Mouse (Mus musculus) CD4-positive, CD25-positive, alpha-beta regulatory T cell, adult 2 months (primary cell): Measurements from ENCODE around the gene Elmo2.
A peak's percentile ranks its signal among the peaks of the same experiment; 100 is the strongest.

Experiments
- DNase-seq: peaks from one replicate; pipeline ENCODE4 v3.0.0-alpha.2; 2012; ENCODE audit warnings: low read depth, low spot score

Gene Elmo2

DNA sequence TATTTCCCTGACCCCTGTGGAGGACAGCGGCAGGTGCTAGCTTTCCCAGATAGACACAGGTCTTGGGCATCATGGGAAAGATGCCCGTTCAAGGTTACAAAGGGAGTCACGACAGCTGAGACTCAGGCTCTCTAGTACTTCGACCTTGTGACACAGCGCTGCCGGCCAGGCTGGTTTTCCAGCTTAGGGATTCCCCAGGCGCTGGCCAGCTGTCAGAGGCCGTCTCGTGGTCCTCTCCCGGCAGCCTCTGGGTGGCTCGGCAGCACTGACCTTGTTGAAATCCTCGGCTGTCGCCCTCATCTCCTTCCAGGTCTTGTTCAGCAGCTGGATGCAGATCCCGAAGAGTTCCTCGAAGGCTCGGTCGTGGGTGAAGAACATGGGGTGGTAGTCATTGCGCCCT is 29.7 kb downstream of the Elmo2 start:
- DNase-seq, result no peak

- DNase-seq, result no peak
Observed at GRCm38 (mm10) chr2:165288315-165289031, 37.8 kb downstream of the Elmo2 start.

GRCm38 (mm10) chr2:165287202-165287984 is 38.9 kb downstream of the Elmo2 start, which contains the start of gene Slc35c2:
TSS of gene Slc35c2 (minus strand) at chr2:165287869.
- peak; percentile 94 for DNase-seq

DNA sequence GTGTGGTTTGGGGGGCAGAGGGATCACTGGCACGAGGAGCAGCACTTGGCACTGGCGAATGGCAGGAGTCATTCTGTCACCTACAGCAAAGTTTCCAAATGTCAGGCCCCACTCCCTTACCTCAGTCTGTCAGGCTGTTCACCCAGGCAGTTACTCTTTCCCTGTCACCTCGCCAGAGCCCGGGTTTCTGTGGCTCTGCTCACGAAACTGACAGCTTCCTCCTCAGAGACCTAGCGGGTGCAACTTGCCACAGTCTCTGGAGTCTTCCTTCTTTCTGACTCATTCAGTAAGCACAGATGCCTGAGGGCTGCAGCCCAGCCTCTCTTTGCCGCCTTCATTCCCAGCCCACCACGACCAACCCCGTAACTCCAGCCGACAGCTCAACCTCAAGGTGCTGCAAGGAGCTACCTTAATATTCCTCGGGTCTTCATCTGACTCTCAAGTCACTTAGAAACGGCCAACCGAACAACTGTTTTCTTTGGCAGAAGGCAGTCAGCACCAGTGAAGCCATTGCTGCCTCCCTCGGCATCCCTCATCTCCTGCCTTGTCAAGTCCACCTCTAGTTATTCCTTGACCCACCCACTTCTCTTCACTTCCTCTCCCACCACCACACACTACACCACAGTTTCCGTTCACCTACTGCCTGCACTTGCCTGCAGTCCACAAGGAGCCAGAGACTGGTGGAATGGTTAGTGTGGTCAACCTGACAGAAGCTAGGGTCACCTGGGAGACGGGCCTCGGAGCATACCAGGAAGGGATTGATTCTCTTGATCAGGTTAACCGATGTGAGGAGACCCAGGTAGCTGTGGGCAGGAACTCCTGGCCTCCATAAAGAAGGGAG is 39.7 kb downstream of the Elmo2 start:
- DNase-seq, result peak; percentile 49

GRCm38 (mm10) chr2:165285621-165286020 is 40.7 kb downstream of the Elmo2 start:
- DNase-seq, result peak; percentile 64

- no peak for DNase-seq
Observed at GRCm38 (mm10) chr2:165285034-165285433, 41.2 kb downstream of the Elmo2 start.

- DNase-seq, result no peak
Observed at GRCm38 (mm10) chr2:165284377-165284776, 41.9 kb downstream of the Elmo2 start.

DNA sequence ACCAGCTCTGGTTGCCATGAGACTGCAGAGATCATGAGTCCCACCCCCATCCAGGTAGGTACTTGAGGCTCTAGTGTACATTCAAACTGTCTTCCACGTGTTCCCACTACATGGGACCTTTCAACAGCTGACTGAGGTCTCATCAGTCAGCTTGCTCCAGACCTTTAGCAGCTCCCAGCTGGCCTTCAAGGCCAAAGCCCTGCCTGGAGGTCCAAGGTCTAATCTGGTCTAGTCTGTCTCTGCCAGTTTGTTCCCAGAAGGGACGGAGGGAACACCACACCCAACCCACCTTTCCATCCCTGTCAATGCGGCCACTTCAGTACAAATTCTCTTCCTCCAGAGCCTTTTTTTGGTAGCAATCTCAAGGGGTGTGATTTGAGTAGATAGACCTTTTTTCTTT is 42.6 kb downstream of the Elmo2 start:
- DNase-seq, result no peak

- no peak for DNase-seq
Observed at GRCm38 (mm10) chr2:165281779-165282311, 44.4 kb downstream of the Elmo2 start.

DNA sequence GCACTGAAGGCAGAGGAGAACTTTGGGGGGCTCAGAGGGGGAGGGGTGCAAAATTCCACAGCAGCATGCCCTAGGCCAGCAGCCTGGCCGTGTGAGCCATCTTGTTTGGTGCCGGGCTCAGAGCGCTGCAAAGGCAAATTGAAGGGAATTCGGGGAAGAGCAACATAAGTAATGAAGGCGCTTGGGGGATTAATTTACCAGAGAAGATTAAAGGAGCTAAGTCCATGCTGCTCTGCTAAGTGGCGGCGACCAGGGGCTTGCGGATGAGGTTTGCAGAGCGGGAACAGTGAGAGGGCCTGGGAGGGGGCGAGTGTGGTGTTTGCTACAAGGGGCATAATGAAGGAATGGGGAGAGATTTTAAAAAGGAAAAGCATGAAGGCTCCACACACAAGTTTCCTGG is 46.9 kb downstream of the Elmo2 start:
- no peak for DNase-seq

GRCm38 (mm10) chr2:165277188-165277740 is 49.0 kb downstream of the Elmo2 start:
- DNase-seq, result no peak

GRCm38 (mm10) chr2:165275824-165276223 is 50.5 kb downstream of the Elmo2 start:
- DNase-seq, result peak; percentile 54

- no peak for DNase-seq
Observed at GRCm38 (mm10) chr2:165275124-165275640, 51.1 kb downstream of the Elmo2 start.

DNA sequence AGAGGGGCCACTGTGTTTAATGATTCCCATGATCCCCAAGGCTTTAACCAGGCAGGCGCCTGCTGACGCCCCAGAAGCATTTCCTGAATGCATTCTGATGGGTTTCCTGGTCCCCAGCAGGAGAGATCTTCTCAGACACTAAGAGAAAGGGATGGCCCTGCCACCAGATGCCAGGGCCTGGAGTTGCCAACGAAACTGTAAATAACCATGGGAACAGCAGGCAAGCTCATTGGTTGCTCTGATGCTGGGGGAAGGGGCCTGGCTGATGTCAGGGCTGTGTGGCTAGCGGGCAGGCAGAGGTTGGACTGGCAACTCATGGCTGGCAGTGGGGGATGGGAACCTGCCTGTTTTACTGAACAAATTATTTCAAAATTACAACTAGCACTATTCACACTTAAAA is 52.7 kb downstream of the Elmo2 start:
- DNase-seq, result no peak

GRCm38 (mm10) chr2:165271326-165271725 is 55.0 kb downstream of the Elmo2 start:
- DNase-seq, result no peak

GRCm38 (mm10) chr2:165270858-165271257 is 55.4 kb downstream of the Elmo2 start:
- no peak for DNase-seq

DNA sequence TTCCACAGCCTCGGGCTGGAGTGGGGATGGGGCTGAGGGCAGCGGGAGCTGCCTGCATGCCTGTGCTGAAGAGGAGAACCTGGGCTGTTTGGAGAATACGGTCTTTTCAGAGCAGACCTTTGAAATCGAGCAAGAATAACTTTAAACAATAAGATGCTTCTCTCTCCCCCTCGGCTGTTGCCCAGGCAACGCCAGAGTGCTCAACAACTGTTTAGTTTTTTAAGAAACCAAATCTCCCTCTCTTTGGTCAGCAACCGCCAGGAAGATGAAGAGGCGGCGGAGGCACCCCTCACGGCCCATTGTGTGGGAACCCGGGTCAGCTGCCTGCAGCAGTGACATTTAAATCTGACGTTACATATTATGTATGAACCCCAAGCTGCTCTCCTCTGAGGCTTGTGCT is 59.5 kb downstream of the Elmo2 start:
- no peak for DNase-seq

DNA sequence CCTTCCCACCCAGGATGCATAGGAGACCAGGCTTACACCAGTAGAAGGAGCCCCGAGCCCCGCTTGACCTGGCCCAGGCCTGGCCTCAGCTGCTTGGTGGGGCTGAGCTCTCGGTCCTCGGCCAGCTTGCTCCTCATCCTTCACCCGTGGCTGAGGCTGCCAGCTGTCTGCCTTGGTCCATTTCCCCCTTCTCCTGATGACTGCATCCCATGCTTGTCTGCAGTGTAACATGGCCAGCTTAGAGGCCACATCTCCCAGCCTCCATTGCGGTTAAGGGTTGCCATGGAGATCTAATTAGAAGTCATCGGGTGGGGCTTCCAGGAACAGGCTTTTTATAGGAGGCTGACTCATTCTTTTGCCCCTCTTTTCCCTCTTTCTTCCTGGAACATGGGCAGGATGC is 62.4 kb downstream of the Elmo2 start:
- DNase-seq, result no peak

DNA sequence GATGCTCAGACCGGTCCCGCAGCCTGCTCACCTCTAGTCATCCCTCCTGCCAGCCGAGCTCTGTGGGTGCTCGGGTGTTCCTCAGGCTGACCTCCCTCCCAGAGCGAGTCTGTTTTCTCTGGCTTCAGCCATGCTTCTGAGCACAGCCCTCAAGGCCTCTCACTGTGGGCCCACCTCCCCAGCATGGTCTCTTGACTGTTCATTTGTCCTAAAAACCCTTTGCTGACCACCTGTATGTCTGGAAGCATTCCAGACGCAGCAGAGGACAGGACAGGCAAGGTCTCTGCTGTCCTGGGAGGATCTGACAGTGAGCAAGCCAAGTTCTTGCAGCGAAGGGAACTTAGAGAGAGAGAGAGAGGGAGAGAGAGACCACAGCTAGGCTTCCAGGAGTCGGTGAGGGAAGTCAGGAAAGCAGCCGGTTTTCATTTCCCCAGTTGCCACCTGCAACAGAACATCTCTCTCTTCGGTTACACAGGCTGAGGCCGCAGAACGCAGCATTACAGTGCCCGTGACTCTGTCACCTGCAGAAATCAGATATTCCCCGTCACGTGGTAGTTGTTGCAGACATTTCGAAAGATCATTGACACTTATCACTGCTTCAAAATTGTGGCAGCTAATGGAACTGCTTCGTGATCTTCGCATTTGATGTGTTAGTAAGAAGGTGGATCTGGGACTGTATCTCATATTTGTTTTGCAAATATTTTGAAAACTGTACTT is 63.8 kb downstream of the Elmo2 start:
- no peak for DNase-seq

DNA sequence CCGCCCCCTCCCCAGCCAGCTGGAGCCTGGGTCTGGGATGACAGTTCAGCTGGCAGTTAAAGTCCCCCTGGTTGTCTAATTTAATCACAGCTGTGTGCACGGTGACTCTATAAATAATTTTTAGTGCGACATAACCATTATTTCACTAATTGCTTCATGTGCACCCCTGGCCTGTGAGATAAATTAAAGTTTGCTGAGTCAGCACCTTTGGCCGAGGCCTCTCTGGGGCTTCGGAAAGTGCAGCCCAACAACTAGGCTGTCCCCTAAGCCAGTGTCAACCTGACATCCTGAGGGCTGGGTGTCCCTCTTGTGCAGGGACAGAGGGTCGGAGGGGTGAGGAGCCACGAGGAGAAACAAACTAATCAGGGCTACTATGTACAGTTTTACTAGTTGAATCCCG is 66.4 kb downstream of the Elmo2 start:
- no peak for DNase-seq

DNA sequence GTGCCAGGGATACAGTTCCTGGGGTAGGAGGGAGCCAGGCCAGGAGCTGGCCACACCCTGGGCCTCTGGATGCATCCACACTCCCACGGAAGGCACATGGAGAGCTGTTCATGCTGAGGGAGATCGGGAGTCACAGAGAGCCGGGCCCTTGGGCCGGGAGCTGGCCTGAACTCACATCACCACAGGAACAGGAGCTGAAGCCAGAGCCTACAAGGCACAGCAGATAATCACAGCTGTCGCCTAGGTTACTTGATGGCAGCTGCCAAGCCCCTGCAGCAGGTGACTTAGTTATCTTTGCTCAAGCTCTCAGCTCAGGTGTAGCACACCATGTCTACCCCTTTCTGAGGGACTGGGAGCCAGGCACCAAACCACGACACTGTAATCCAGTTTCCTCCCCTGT is 68.0 kb downstream of the Elmo2 start:
- no peak for DNase-seq
